Mouse (Mus musculus): Measurements from ENCODE around the gene Rbfox1. TPM values are rescaled to one million over a fixed set of nuclear protein-coding genes. Genes with fewer than 3 reads are reported as not detected.

Gene Rbfox1
- polyA plus RNA-seq, 1 experiment from 2014 or later, result 7.5 TPM

DNA sequence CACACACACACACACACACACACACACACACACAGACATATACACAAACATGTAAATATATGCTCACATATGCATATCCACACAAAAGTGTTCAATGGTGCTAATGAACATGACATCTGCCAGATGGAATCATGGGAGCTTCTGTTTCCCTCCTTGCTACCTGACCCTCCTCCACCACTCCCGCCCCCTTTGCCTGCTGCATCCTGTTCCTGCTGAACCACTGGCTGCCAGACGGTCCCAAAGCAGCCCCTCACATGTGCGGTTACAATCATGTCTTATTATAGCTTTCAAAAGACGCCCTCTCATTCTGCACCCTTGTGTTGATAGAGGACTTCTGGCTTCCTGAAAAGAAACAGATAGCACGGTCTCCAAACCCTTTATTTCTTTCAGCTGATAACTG is 563.1 kb downstream of the Rbfox1 start:
- Histone ChIP-seq H3K27me3 (ENCODE audit: control insufficient read depth, insufficient read depth, low read length) (no peaks in the 10 kb centered on the region), H3K9ac (ENCODE audit: low read depth, low read length) (no peak overlapping the region), H3K9me3 (ENCODE audit: control insufficient read depth, low read length) (no peaks in the 10 kb centered on the region), H3K4me3 (ENCODE audit: low read length) (no peak overlapping the region), H3K36me3 (ENCODE audit: control insufficient read depth, insufficient read depth, low read length) (no peaks in the 10 kb centered on the region), H3K4me1 (ENCODE audit: control insufficient read depth, insufficient read depth, low read length) (no peaks in the 10 kb centered on the region), H3K4me2 (replicated peaks; ENCODE audit: low read depth, low read length) (no peak overlapping the region), H3K27ac (ENCODE audit: low read depth, low read length) (no peak overlapping the region)
- no peak for ATAC-seq (ENCODE audit: low FRiP score, low TSS enrichment)
- WGBS, result 25% methylated on average over 5 of the region's 5 CpGs

DNA sequence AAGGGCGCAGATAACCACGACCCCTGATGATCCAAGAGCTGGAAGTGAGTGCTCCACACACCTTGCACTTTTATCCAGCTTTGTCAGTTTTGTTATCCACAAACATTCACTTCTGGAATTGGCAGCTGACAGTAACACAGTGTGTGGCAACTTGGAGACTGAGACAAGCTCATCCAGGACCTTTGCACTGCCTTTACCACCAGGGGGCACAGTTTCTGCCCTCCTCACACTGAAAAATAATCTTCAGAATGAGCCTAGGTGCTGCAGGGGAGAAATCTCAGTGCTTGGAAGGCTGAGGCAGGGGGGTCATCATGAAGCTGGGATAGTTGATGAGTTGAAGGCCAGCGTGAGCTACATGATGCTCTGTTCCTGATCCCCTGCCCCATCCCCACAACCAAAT is 570.2 kb downstream of the Rbfox1 start:
- no peak overlapping the region for H3K27ac ChIP-seq (ENCODE audit: low read depth, low read length)
- no peak for ATAC-seq (ENCODE audit: low FRiP score, low TSS enrichment)
- WGBS, result 73% methylated on average over 3 of the region's 3 CpGs
- no peaks in the 10 kb centered on the region for H3K36me3 ChIP-seq (ENCODE audit: control insufficient read depth, insufficient read depth, low read length)
- no peaks in the 10 kb centered on the region for H3K4me1 ChIP-seq (ENCODE audit: control insufficient read depth, insufficient read depth, low read length)
- no peak overlapping the region for H3K9ac ChIP-seq (ENCODE audit: low read depth, low read length)
- no peaks in the 10 kb centered on the region for H3K27me3 ChIP-seq (ENCODE audit: control insufficient read depth, insufficient read depth, low read length)
- H3K9me3 ChIP-seq (ENCODE audit: control insufficient read depth, low read length), result no peaks in the 10 kb centered on the region
- H3K4me3 ChIP-seq (ENCODE audit: low read length), result no peak overlapping the region
- no peak overlapping the region for H3K4me2 ChIP-seq (replicated peaks; ENCODE audit: low read depth, low read length)

DNA sequence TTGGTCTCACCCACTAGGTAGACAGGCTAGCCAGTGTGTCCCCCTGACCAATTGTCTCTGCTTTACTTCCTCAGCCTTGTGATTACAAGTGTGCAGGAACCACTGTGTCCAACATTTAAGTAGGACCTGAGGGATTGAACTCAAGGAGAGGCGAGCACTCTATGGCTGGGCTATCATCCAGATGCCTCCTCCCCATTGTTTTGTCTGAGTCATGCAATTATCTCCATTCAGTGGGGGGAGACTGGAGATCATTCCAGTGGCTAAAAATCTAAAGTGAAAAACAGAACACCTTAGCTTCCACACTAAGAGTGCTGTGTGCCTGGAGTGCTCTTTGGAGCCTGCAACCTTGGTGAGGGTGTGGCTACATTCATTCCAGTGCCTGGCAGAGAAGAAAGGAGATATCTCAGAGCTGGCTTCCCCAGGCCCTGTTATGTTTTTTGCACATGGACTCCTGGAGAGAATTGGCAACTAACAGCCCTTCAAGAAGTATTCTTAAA is 594.0 kb downstream of the Rbfox1 start:
- H3K9me3 ChIP-seq (ENCODE audit: control insufficient read depth, low read length), result no peaks in the 10 kb centered on the region
- no peak for ATAC-seq (ENCODE audit: low FRiP score, low TSS enrichment)
- no peak overlapping the region for H3K4me2 ChIP-seq (replicated peaks; ENCODE audit: low read depth, low read length)
- H3K27me3 ChIP-seq (ENCODE audit: control insufficient read depth, insufficient read depth, low read length), result peaks cover 8% of the 10 kb centered on the region; the same call in 1 of the 2 replicates
- H3K27ac ChIP-seq (ENCODE audit: low read depth, low read length), result no peak overlapping the region
- H3K36me3 ChIP-seq (ENCODE audit: control insufficient read depth, insufficient read depth, low read length), result no peaks in the 10 kb centered on the region
- H3K4me1 ChIP-seq (ENCODE audit: control insufficient read depth, insufficient read depth, low read length), result no peaks in the 10 kb centered on the region
- no peak overlapping the region for H3K9ac ChIP-seq (ENCODE audit: low read depth, low read length)
- WGBS, result 86% methylated on average over 1 of the region's 1 CpGs
- H3K4me3 ChIP-seq (ENCODE audit: low read length), result no peak overlapping the region

DNA sequence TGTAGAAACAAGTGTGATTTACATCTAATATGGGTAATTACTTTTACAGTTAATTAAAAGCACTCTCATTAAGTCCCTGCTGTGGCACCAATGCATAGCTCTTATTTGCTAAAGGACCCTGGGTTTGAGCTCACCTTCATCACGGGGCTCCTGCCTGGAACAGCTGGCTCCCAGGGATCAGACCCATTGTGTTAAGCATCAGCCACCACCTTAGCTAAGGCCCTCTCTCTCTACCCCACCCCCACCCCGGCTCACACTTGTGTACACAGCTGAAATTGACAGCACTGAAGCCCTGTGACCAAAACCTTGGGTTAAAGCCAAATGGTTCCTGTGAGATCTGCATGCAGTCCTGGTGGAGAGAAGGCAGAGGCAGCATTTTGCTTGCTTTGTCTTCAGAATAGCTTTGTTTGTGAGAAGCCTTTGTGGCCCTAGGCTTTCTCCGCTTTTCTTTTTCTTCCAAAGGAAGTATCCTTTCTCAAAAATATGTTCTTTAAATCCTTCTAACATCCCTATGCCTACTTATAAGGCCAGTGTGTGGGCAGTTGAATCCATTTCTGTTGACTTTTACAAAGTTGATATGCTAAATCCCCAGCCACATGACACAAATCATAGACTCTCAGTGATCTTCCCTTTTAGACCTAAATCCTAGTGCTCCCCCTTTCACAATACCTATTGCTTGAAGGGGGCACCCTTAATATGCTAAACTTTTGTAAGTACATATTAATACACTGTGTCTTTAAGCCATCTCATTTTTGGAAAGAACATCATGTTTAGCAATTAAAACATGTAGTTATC is 594.7 kb downstream of the Rbfox1 start:
- no peak overlapping the region for H3K4me2 ChIP-seq (replicated peaks; ENCODE audit: low read depth, low read length)
- 33% methylated on average over 3 of the region's 3 CpGs for WGBS
- H3K27me3 ChIP-seq (ENCODE audit: control insufficient read depth, insufficient read depth, low read length), result peaks cover 8% of the 10 kb centered on the region; the same call in 1 of the 2 replicates
- no peaks in the 10 kb centered on the region for H3K4me1 ChIP-seq (ENCODE audit: control insufficient read depth, insufficient read depth, low read length)
- no peaks in the 10 kb centered on the region for H3K9me3 ChIP-seq (ENCODE audit: control insufficient read depth, low read length)
- no peak overlapping the region for H3K27ac ChIP-seq (ENCODE audit: low read depth, low read length)
- no peaks in the 10 kb centered on the region for H3K36me3 ChIP-seq (ENCODE audit: control insufficient read depth, insufficient read depth, low read length)
- H3K9ac ChIP-seq (ENCODE audit: low read depth, low read length), result no peak overlapping the region
- no peak for ATAC-seq (ENCODE audit: low FRiP score, low TSS enrichment)
- H3K4me3 ChIP-seq (ENCODE audit: low read length), result no peak overlapping the region

- Histone ChIP-seq H3K4me1 (ENCODE audit: control insufficient read depth, insufficient read depth, low read length) (no peaks in the 10 kb centered on the region), H3K36me3 (ENCODE audit: control insufficient read depth, insufficient read depth, low read length) (no peaks in the 10 kb centered on the region), H3K4me3 (ENCODE audit: low read length) (no peak overlapping the region), H3K27ac (ENCODE audit: low read depth, low read length) (no peak overlapping the region), H3K9ac (ENCODE audit: low read depth, low read length) (no peak overlapping the region), H3K27me3 (ENCODE audit: control insufficient read depth, insufficient read depth, low read length) (peaks cover 8% of the 10 kb centered on the region; the same call in 1 of the 2 replicates), H3K9me3 (ENCODE audit: control insufficient read depth, low read length) (no peaks in the 10 kb centered on the region), H3K4me2 (replicated peaks; ENCODE audit: low read depth, low read length) (no peak overlapping the region)
- 12% methylated on average over 5 of the region's 5 CpGs for WGBS
- no peak for ATAC-seq (ENCODE audit: low FRiP score, low TSS enrichment)
These were observed 595.2 kb downstream of the Rbfox1 start for GRCm38 (mm10) chr16:6480411-6480728.

DNA sequence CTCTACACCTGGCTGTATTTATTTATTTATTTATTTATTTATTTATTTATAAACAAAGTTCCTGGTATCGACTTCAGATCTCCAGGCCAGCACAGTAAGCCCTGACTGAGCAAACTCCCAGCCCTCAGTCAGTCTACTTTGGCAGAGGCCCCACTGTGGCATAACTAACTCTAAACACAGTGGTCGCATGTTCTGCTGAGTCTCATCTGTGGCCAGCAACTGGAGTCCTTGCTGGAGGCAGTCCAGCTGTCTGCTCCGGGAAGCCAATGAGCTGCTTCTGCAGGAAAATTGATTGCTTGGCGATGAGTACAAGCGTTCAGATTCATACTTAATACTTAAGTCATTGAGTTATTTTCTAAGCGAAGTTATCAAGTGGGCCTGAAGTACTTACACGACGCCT is 598.5 kb downstream of the Rbfox1 start:
- no peak overlapping the region for H3K27ac ChIP-seq (ENCODE audit: low read depth, low read length)
- 82% methylated on average over 8 of the region's 8 CpGs for whole genome bisulfite sequencing
- no peak overlapping the region for H3K4me3 ChIP-seq (ENCODE audit: low read length)
- no peak overlapping the region for H3K9ac ChIP-seq (ENCODE audit: low read depth, low read length)
- H3K36me3 ChIP-seq (ENCODE audit: control insufficient read depth, insufficient read depth, low read length), result no peaks in the 10 kb centered on the region
- no peaks in the 10 kb centered on the region for H3K4me1 ChIP-seq (ENCODE audit: control insufficient read depth, insufficient read depth, low read length)
- ATAC-seq (ENCODE audit: low FRiP score, low TSS enrichment), result no peak
- H3K27me3 ChIP-seq (ENCODE audit: control insufficient read depth, insufficient read depth, low read length), result peaks cover 8% of the 10 kb centered on the region; the same call in 1 of the 2 replicates
- H3K9me3 ChIP-seq (ENCODE audit: control insufficient read depth, low read length), result no peaks in the 10 kb centered on the region
- H3K4me2 ChIP-seq (replicated peaks; ENCODE audit: low read depth, low read length), result no peak overlapping the region

DNA sequence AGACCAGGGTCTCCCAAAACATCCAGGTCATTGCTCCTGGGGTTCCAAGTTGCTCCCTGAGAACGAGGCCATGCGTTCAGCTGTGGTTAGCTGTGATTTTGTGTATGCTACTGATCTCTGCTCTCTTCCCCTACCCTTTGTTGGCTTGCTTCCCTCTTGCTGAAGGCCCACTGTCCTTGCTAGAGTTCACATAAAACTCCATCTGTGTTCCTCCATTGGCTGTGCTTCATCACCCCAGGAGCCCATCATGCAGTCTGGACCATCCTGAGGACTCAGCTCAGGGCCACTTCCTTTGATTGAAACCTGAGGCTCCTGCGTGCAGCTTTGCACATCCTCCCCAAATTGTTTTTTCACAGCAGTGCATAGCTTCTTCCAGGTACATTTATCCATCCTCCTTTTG is 600.5 kb downstream of the Rbfox1 start:
- no peak for ATAC-seq (ENCODE audit: low FRiP score, low TSS enrichment)
- H3K27ac ChIP-seq (ENCODE audit: low read depth, low read length), result no peak overlapping the region
- no peak overlapping the region for H3K4me3 ChIP-seq (ENCODE audit: low read length)
- H3K9ac ChIP-seq (ENCODE audit: low read depth, low read length), result no peak overlapping the region
- H3K27me3 ChIP-seq (ENCODE audit: control insufficient read depth, insufficient read depth, low read length), result peaks cover 11% of the 10 kb centered on the region; the same call in 1 of the 2 replicates
- no peaks in the 10 kb centered on the region for H3K36me3 ChIP-seq (ENCODE audit: control insufficient read depth, insufficient read depth, low read length)
- no peaks in the 10 kb centered on the region for H3K4me1 ChIP-seq (ENCODE audit: control insufficient read depth, insufficient read depth, low read length)
- WGBS, result 87% methylated on average over 3 of the region's 3 CpGs
- H3K9me3 ChIP-seq (ENCODE audit: control insufficient read depth, low read length), result no peaks in the 10 kb centered on the region
- H3K4me2 ChIP-seq (replicated peaks; ENCODE audit: low read depth, low read length), result no peak overlapping the region

DNA sequence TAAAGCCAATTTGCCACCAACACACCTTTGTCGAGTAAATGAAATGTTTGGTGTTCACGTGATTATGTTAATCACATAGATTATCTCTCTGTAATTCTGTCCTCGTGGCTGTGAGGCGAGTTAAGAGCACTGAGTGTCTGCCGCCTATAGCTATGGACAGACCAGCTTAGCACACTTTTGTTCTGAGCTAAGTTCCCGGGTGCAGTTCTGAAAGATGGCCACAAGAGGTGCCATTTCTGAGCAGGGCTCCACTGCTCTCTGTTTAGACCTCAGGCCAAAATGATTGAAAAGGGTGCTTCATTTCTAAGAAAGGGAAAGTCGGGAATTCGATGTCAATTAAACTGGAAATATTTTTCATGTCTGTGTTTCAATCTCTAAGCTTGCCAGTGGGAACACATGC is 617.1 kb downstream of the Rbfox1 start:
- WGBS, result 33% methylated on average over 8 of the region's 8 CpGs
- H3K4me2 ChIP-seq (replicated peaks; ENCODE audit: low read depth, low read length), result no peak overlapping the region
- H3K27ac ChIP-seq (ENCODE audit: low read depth, low read length), result no peak overlapping the region
- H3K36me3 ChIP-seq (ENCODE audit: control insufficient read depth, insufficient read depth, low read length), result no peaks in the 10 kb centered on the region
- no peak overlapping the region for H3K4me3 ChIP-seq (ENCODE audit: low read length)
- no peak overlapping the region for H3K9ac ChIP-seq (ENCODE audit: low read depth, low read length)
- H3K27me3 ChIP-seq (ENCODE audit: control insufficient read depth, insufficient read depth, low read length), result no peaks in the 10 kb centered on the region
- H3K9me3 ChIP-seq (ENCODE audit: control insufficient read depth, low read length), result no peaks in the 10 kb centered on the region
- ATAC-seq (ENCODE audit: low FRiP score, low TSS enrichment), result no peak
- no peaks in the 10 kb centered on the region for H3K4me1 ChIP-seq (ENCODE audit: control insufficient read depth, insufficient read depth, low read length)

DNA sequence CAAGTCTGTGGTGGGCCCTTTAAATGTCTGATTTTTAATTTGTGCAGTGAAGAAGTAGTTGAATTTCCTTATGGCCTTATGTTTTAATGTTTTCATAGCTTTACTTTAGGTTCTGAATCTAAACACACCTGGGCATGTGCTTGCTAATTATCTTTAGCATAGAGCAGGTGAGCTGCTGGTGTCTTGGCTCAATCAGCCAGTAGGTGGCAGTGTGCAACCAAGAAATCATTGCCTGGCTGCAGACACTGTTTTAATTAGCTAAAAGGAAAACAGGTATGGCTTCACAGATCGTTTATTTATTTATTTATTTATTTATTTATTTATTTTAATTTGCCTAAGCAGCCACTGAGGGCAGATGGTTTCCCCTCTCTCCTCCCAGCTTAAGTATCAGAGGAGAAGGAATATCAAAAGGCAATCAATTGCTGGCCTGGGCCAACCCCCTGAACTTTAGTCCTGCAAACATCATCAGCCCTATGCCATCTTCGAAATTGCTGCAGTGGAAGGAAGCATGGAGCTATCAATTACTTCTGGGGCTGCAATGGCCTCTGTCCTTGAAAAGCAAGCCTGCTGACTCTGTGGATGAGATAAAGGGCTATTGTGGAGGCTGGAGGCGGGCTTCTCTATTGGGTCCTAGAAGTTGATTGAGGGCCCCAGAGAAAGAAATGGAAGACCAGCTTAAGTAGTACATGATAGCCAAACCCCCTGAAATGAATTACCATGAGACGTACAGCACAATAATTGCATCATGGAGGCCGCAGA is 618.6 kb downstream of the Rbfox1 start:
- no peaks in the 10 kb centered on the region for H3K27me3 ChIP-seq (ENCODE audit: control insufficient read depth, insufficient read depth, low read length)

More for the DNA sequence above, 618.6 kb downstream of the Rbfox1 start:
- no peak overlapping the region for H3K27ac ChIP-seq (ENCODE audit: low read depth, low read length)
- 63% methylated on average over 5 of the region's 5 CpGs for WGBS
- H3K9me3 ChIP-seq (ENCODE audit: control insufficient read depth, low read length), result no peaks in the 10 kb centered on the region
- no peak for ATAC-seq (ENCODE audit: low FRiP score, low TSS enrichment)
- no peaks in the 10 kb centered on the region for H3K4me1 ChIP-seq (ENCODE audit: control insufficient read depth, insufficient read depth, low read length)
- no peak overlapping the region for H3K9ac ChIP-seq (ENCODE audit: low read depth, low read length)
- no peak overlapping the region for H3K4me3 ChIP-seq (ENCODE audit: low read length)
- no peak overlapping the region for H3K4me2 ChIP-seq (replicated peaks; ENCODE audit: low read depth, low read length)
- no peaks in the 10 kb centered on the region for H3K36me3 ChIP-seq (ENCODE audit: control insufficient read depth, insufficient read depth, low read length)

All from kidney, embryonic 14.5 days (tissue).